Mouse (Mus musculus) fat pad, adult 2 months (tissue): ENCODE results near the gene Gnptab.
"Not testable (repeated sequence)": the region's sequence is repeated elsewhere in the genome, so short reads cannot be mapped to it uniquely, and the experiment has no call there.

ENCODE experiments used
- DNase-seq: peaks from one replicate; pipeline ENCODE4 v3.0.0-alpha.2; 2011; ENCODE audit warnings: low read depth, low spot score; ENCODE audit errors: extremely low read depth

Gnptab gene

DNA sequence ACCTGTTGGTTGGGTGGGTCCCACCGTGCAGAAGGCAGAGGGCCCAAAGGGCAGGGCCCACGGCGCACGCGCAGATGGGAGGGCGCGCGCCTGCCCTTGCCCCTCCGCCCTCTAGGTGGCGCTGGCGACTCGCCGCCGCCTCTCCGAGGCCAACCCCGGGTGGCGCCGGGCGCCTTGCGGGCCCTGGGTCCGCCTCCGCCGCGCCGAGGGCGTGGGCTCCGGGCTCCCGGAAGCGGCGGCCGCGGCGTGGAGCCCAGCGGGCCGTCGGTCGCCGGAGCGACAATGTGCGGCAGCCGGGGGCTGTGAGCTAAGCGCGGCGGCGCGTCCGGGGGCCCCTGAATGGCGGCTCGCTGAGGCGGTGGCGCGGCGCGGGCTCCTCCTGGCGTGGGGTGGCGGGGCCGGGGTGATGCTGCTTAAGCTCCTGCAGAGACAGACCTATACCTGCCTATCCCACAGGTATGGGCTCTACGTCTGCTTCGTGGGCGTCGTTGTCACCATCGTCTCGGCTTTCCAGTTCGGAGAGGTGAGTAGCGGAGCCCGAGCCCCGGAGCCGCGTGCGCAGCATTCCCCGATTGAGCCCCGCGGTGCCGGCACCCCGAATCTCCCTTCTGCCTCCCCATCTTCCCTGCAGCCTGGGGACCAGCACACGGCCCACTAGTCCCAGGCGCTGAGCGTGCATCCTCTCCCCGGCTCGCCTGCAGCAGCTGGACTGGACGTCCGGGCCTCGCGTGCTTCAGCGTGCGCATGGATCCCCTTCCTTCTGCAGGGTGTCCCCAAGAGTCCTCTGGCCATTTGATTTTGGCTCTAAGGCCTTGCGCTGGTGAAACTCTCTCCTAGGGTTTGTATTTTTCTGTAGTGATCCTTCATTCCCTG is at the start of gene Gnptab, which contains the start of gene Dram1:
Gene Gnptab, plus strand, starts transcription at position 120 of the 873 bp plus-strand sequence.
Gene Dram1, minus strand, starts transcription at position 68 of the 873 bp plus-strand sequence.
- no peak for DNase-seq

DNA sequence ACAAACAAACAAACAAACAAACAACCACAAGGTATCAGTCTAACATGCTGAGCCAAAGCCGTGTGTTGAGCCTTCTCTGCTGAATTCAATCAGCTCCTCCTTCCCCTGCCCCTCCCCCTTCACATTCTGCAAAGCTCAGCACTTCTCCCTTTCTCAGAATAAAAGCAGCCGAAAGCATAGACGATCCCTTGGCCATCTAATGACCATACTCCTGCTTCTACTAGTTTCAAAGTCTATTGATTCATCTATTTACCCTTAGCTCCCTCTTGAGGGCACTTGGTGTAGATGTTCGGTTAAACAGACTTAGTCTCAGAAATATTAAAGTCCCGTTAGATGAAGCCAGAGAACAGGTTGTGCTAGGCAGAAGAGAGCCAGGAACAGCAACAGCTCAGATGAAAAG is 48.2 kb upstream of the Gnptab start:
- DNase-seq = no peak

DNA sequence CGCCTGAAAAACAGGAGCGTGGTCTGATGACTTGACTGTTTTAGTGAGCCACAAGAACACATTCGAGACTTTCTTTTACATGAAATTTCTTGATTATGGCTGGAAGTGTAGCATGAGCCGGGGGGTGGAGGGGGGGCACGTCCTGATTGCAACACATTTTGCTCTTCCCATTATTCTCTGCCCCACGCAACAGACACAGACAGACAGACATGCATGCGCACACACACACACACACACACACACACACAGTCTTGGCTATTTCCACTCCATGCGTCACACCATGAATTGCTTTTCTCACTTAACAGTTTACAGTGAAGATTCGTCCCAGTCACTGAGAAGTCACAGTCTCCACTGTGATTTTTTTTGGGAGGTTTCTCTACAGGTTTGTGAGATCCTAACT is 38.3 kb upstream of the Gnptab start:
- no peak for DNase-seq

DNA sequence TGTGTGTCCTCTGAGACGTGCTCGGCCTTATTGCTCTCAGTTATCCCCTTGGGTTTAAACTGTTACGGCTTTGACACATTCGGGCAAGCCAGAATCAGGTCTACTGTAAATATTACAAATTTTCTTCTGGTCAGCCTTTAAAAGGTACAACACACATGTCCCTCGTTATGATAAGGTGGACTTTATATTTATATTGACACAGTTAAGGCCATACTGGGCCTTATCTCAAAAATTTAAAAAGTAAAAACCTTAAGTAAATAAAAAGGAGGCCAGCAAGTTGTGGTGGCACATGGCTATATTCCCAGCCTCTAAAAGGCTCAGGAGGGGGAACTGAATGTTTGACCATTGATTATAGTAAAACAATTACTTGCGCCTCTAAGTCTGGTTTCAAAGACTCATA is 37.6 kb upstream of the Gnptab start:
- no peak for DNase-seq

DNA sequence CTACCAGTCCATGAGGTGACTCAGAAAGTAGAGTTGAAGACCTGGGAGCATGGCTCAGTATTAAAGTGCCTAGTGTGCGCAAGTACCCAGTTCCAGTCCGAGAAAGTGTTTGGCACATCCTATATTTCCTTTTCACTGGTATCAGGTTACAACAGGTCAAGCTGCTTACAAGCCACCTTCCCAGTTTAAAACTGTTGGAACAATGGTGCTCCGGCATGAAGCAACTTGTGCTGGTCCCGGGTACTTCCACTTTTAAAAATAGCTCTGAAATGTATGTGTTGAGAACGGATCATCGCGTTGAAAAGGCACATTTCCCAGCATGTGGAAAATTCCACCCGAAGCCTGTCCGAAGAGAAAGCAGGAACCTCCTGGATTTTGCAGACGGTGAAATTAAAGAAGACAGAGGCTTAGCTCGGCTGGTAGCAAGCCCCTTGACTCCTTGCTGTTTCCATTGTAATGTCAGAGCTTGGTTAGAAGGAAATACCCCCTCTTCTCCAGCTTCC is 33.0 kb upstream of the Gnptab start:
- DNase-seq = no peak

DNA sequence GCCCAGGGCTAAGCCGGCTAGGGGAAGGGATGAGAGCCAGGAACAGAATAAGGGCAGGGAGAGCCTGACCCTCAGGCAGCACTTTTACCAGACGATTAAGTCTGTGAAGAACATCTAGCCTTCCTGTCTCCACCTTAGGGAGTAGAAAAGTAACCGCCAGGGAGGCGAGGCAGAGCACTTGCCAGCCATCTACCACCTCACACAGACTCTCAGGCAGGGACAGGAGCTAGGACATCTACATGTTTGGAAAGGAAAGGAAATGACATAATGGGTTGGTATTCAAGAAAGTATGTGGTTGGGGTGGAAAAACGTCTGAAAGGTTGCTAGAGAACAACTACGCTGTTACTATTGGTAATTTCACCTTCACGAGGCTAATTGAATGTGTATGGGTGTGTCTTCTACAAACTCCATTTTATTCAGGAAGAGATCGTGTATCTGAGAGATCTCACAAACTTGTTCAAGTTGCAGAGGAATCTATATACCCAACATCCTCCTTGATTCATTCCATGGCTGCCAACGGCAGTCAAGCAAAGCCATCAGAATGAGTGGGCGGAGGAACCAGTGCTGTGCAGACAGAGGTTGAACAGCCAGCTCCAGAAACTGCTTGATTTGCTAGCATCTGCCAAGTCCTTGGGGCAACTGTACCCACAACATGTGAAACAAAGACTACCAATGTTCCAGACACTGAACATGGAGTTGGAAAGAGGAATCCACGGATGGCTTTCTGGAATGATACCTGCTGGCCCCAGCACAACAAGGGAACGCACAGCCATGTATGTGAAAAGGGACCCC is 32.3 kb upstream of the Gnptab start:
- DNase-seq = peak; percentile 81

DNA sequence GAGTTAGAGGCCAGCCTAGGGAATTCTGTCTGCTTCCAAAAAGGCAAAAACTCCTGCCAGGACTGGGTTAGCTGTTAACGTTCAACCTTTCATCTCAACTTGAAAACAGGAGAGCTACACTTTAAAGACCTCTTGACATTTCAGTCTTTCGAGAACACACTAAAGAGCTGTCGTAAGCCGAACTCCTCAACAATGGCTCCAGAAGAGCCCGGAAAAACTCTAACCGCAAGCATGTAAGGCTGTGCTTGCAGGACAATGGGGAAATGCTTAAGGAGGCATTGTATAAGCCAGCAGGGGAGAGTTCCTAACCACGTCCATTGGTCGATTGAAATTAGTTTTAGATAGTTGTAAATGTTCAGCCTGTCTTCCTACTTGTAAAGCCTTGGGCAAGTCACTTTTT is 29.1 kb upstream of the Gnptab start:
- DNase-seq = no peak

DNA sequence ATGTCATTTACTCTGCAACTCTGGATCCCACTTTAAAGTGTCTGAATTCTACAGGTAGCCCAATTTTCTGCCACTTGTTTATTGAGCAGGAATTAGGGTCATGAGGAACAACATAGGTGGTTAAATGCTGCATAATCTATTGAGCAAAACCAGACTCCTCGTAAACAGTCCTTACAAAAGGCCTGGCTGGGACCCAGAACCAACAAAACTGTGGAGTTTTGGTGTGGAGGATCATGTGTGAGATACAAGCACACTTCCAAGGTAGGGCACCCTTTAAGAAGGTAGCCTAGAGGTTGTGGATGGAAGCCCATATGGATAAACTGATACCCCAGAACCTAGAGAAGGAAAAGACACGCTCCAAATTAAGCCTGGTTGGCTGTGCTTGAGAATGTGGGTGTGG is 28.2 kb upstream of the Gnptab start:
- no peak for DNase-seq

DNA sequence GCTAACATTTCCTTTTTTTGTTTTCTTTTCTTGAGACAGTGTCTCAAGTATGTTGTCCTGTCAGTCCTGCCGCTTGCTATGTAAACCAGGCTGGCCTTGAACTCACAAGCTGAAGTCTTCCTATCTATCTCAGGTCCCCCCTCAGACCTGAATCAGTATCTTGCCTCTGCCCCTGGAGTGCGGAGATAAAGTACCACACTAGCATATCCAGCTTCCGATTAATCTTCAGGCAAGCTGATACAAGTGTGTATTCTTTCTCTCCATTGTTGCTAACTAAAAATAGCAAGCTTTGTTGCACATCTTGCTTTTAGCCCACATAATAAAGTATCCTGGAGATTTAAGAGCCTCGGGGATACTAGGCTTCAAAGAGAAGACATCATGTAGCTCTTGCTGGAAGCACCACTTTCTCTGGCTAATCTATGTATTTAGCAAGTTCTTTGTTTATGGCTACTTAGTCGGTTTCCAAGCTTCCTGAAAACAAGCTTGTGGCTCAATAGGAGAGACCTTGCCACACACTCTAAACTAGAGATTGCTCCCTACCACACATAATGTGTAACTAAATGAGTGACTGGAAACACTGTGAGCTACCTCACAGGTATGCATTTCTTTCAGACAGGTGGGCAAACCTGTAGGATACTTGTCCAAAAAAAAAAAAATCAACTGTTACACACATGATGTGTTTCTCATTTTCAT is 27.4 kb upstream of the Gnptab start:
- no peak for DNase-seq

DNA sequence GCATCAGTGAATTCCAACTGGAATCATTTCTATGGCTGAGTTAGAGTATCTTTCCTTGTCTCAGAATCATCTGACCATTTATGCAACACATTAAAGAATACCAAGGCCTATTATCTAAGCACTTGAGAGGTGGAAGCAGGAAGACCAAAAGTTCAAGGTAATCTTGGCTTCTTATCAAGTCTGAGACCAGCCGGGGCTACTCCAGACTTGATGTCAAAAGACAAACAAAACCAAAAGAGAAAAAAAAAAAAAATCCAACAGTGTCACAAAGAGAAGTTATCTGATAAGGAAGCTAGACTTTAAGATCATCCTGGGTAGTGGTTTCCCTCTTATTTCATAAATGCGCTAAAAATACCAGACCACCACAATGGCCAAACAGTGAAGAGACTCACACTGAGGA is 26.4 kb upstream of the Gnptab start:
- DNase-seq = no peak

DNA sequence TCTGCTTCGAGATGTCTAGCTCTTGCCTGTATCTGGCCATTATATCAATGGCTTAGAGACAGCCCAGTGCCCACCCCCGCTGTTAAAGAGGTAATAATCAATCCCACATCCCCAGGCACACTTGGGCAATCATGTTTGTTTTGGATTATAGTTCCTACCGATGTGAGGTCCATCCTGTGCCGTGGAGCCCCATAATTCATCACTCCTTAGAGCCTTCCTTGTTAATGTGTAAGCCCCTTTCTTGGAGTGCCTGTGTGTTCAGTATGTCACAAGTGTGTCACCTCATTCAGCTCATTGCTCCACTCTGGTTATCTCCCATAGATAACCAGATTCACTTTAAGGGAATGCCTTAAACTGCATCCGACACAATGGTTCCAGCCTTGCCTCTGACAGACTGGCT is 24.3 kb upstream of the Gnptab start:
- no peak for DNase-seq

DNA sequence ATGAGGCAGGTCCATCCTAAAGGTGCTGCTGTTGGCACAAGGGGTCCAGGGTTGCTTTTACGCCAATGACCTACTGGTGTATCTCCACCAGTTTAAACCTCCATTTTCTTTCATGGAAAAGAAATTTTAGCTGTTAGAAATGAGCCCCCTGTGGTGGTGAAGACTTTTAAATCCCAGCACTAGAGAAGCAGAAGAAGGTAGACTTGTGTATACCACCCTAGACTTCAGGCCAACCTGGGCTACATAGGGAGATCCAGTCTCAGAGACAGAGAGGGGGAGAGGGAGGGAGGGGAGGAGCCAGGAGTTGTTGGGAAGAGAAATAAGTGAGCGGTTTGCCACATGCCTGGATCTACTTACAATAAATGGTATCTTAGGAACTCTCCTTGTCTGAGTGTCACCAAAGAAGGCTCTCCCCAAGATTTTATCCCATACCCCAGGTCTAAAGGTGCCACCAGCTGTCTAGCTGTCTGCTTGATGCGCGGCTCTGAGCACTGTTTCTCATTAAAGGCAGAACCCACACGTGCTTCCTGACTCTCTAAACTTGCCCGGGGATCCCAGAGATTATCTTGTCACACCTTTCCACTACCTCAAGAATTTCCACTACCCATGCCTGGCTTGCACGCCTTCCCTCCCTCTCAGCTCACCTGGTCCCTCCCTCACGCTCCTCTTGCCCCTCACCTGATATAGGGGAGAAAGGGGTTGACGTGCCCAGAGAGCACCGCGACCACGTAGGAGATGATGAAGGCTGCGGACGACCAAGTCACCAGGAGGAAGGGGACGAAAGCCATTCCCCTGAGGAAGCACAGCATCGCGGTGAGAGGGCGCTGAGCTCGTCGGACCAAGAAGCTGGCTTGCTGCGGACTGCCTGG is 22.6 kb upstream of the Gnptab start:
- no peak for DNase-seq

DNA sequence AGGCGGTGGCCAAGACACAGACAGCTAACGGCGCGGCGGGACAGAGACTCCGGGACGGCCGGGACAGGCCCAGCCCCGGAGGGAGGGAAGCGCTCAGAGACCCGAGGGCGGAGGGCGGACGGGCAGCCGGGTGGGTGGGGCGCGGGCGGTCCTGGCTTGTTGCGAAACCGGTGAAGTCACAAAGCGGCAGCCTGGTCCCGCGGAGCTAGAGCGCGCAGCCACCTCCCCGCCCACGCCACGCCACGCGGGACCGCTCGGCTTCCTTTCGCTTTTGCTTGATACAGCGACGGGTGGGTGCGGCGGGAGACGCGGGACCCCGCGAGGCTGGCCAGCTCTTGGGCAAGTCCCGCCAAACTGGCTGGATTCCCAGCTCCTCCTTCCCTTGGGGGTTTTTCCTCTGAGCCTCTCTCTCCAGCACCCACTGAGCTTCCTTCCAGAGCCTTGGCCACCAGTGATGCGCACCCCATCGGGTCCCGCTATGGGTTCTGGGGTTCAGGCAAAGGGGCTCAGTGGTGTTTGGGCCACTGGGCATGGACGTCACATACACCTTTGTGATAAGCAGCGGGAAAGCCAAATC is 21.9 kb upstream of the Gnptab start:
- no peak for DNase-seq

DNA sequence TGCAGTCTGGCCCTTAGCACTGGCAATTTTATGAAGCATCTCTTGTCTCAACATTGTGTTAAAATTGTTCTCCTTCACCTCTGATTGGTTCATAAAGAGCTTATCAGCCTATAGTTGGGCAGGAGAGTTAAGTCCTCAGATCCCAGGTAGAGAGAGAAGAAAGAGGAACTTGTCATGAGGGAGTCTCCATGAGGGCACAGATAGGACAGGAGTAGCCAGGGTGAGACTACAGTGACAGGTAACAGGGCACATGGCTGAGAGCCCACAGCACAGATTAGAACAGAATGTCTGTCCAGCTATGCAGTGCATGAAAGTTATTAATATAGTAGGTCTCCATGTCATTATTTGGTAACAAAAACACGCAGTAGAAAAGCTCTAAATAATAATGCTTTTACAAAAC is 16.7 kb upstream of the Gnptab start:
- no peak for DNase-seq

DNA sequence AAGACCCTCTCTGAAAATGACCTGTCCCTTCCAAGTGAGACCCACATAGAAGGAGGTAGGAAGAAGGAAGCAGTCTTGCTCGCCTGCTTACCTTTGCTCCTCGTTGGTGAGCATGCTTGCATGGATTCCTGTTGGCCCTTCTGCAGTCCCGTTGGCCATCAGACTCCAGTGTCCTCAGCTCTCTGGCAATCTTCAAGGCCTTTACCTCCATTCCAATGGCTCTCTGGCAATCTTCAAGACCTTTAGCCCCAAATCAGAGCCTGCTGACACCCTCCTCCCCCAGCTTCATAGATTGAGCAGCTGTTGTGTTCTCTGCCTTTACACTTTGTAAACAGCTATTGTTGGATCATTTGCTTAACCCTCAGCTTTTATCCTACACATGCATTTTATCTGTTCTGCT is 14.7 kb upstream of the Gnptab start:
- no peak for DNase-seq

DNA sequence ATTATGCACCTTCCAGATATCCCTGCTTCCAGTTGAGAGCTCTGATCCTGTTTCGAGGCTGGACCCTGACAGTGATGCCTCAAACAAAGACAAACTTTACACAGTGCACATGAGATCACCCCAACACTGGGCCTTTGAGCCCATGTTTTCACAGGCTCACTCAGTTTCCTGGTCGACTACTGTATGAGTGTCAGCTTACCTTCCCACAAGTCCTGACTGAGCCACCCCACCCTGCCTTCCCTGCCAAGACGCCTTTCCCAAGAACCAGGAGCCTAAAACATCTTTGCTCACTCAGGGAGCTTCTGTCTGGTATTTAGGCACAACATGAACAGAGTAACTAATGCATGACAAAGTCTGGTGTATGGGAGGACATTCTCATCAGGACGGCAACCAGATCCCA is 9.7 kb upstream of the Gnptab start:
- no peak for DNase-seq

DNA sequence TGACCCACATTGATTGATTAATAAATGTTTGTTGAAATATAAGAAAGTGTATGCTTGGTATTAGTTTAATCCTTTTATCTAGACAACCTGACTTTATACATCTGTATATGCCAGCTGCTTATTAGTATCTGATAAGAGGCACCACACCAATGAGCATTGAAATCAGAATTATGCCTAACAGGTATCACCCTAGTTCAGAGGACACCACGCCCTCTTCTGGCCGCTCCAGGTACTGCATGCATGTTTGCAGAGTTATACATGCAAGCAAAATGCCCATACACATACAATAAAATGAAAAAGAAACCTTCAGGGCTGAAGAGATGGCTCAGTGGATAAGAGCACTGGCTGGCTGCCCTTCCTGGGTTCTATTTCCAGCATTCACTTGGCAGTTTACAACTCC is 7.1 kb upstream of the Gnptab start:
- DNase-seq = no peak

DNA sequence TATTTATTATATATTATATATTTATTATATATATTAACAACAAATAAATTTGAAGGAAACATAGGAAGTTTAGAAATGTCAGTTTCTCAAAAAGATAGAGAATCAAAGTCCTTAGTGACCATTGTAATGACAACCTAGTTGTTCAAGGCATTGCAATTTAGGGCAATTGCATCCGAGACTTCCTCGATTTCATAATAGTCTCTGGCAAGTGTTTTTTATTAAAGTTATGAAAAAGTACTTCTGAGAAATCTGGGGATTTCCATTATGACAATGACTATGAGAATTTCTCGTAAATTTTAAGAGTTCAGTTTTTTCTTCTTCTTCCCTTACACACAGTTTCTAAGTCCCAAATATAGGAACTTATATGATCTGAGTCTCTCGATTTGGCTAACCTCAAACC is 6.5 kb upstream of the Gnptab start:
- no peak for DNase-seq

DNA sequence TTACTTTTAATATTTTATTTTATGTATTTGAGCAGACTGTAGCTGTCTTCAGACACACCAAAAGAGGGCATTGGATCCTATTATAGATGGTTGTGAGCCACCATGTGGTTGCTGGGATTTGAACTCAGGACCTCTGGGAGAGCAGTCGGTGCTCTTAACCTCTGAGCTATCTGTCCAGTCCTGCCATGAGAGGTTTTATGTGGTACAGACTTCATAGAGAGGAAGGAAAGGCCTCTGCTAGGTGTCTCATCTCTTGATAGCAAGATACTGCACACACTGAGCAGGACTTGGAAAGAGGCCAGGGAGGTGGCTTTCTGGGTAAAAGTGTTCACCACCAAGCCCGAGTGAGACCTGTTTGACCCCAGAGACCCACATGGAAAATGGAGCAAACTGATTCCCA is 6.0 kb upstream of the Gnptab start:
- DNase-seq = not testable (repeated sequence)

DNA sequence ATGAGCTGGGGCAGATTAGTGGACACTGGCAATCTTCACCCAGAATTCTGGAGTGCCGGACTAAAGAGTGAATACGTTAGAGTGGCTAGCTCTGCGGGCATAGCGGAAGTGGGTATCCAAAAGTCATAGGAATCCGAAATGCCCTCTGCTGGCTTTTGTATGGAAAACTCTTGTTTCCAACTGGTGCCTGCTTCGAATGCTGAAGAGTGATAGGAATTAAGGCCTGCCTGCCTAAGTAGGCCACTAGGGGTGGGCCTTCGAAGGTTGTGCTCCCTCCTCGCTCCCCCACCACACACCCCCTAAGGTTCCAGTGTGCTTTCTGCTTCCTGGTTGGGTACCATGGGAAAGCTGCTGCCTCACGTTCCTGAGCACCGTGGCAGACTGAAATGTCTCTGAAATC is 3.9 kb upstream of the Gnptab start:
- no peak for DNase-seq
